10 mouse cellular contexts compared by ENCODE assay signal in genomic region chr10:76257719-76258390, GRCm38 (mm10). TPM values are rescaled to one million over a fixed set of nuclear protein-coding genes. Genes with fewer than 3 reads are reported as not detected.
DNase-seq lines count a peak whose midpoint lies in the region; ATAC-seq lines count a peak whose summit lies in the region.
"Had no signal": no experiment of that assay in that cellular context is flagged by ENCODE, and none has a peak within 500 bp of the region (broad histone marks: within the 10 kb centered on the region; RNA-seq: fewer than 3 reads in every experiment).

No protein-coding gene starts in this region.

- peak; percentile 88 for ATAC-seq in megakaryocyte, adult 5-6 weeks (ENCODE audit: poor library complexity, severe bottlenecking)
- no peak for ATAC-seq in activated CD4-positive, CD25-positive, alpha-beta regulatory T cell, adult 4 months

- peaks cover 10% of the 10 kb centered on the region for H3K4me1 ChIP-seq in brown adipose tissue, adult 24 weeks (ENCODE audit: control insufficient read depth, insufficient read depth, insufficient read length, low read length)
- H3K4me1 ChIP-seq: liver, embryonic 15.5 days had no signal

- intact Hi-C loops in heart, postnatal 14 days (cut with DNase I), result no loop called here

- peak overlapping the region; percentile 99 for H3K27ac ChIP-seq in brown adipose tissue, adult 24 weeks (replicated peaks; ENCODE audit: low read depth, low read length)
- H3K27ac ChIP-seq: liver, embryonic 15.5 days had no signal

- 0 out of 2 replicates have a peak overlapping the region, but pooled peaks have one; percentile 16 for H3K4me3 ChIP-seq in brown adipose tissue, adult 24 weeks (ENCODE audit: insufficient read depth, low read depth, low read length)
- H3K4me3 ChIP-seq: liver, embryonic 15.5 days had no signal

- DNase-seq in layer of hippocampus, adult 9-11 months, result peak; percentile 76
- no peak for DNase-seq in layer of hippocampus, adult 9-10 months (ENCODE audit: low spot score)
- peak; percentile 66 to 83 for DNase-seq in heart, postnatal 14 days
- DNase-seq in liver, result no peak
- DNase-seq in embryo, embryonic 10 days (ENCODE audit: low spot score), result no peak

RNA-seq across cellular contexts. Expression of gene S100b, which starts 4.2 kb away (rescaled TPM):
- 263 and 317 TPM in 2 replicates for polyA plus RNA-seq in brown adipose tissue, adult 24 weeks (2012; ENCODE audit: insufficient read depth, insufficient read length, missing spikeins)
- 1 to 10 TPM in 1 of 2 experiments, under 1 TPM in 1; 1.00 to 1.8 TPM for total RNA-seq in heart, postnatal 14 days (2021)
- 0.14 and 0.47 TPM in 2 replicates for total RNA-seq in megakaryocyte, adult 5-6 weeks (2015)
- total RNA-seq in megakaryocyte, adult 5-6 weeks (2017), result 0.11 TPM in 1 of 2 replicates, not detected in the other
- not detected for polyA plus RNA-seq in activated CD4-positive, CD25-positive, alpha-beta regulatory T cell, adult 4 months (2017; shearing (Covaris generic))
- total RNA-seq: MEL had no signal

RNA-seq across cellular contexts. Expression of gene Prmt2, which starts 20.2 kb away (rescaled TPM):
- 11.6 and 14.1 TPM in 2 replicates for polyA plus RNA-seq in brown adipose tissue, adult 24 weeks (2012; ENCODE audit: insufficient read depth, insufficient read length, missing spikeins)
- total RNA-seq in heart, postnatal 14 days (2021), result 10 to 100 TPM; 13.4 to 13.8 TPM
- 1.7 and 2.3 TPM in 2 replicates for total RNA-seq in megakaryocyte, adult 5-6 weeks (2015)
- total RNA-seq in megakaryocyte, adult 5-6 weeks (2017), result 1.3 and 2.0 TPM in 2 replicates
- 10 to 100 TPM; 21.6 to 23.1 TPM for polyA plus RNA-seq in activated CD4-positive, CD25-positive, alpha-beta regulatory T cell, adult 4 months (2017; shearing (Covaris generic))

Comparison
In these comparisons a context has a peak if more than half of its experiments do, and no peak if none do; other contexts are left out.
1. DNase-seq: peak in layer of hippocampus, adult 9-11 months (single experiment) and heart, postnatal 14 days (2 of 2); none in layer of hippocampus, adult 9-10 months (single experiment), liver (single experiment) and embryo, embryonic 10 days (single experiment).
2. RNA of gene Prmt2, which starts 20.2 kb away (total RNA-seq): 13.4 to 13.8 TPM in heart, postnatal 14 days; 1.3 to 2.3 TPM in megakaryocyte, adult 5-6 weeks; every median in the first group is over 4 times any median in the second.